Mouse (Mus musculus) lung, postnatal 10 days (tissue): ENCODE measurements at regions not wholly inside any gene's neighbourhood (a gene's known extent, or its start where the extent isn't known, plus 50 kb on each side); places are given as distances from the start of the nearest gene placed in this dataset.

Experiments used
- DNase-seq: peaks from one replicate; pipeline ENCODE4 v3.0.0; 2021

- peak; percentile 25 for DNase-seq
These were observed 524.1 kb downstream of the Tbc1d22a start for GRCm38 (mm10) chr15:86738356-86738755.

GRCm38 (mm10) chr15:86738776-86739175 lies 524.5 kb downstream of the Tbc1d22a start:
- no peak for DNase-seq

- peak; percentile 19 for DNase-seq
These were observed 537.3 kb downstream of the Tbc1d22a start for GRCm38 (mm10) chr15:86751436-86752136.

- DNase-seq, result no peak
These were observed 549.5 kb downstream of the Tbc1d22a start for GRCm38 (mm10) chr15:86763581-86764375.

GRCm38 (mm10) chr15:86767623-86768022 lies 553.4 kb downstream of the Tbc1d22a start:
- DNase-seq, result no peak

- peak; percentile 54 for DNase-seq
These were observed 558.8 kb downstream of the Tbc1d22a start for GRCm38 (mm10) chr15:86773041-86773440.

- DNase-seq, result peak; percentile 54
These were observed 563.7 kb downstream of the Tbc1d22a start for GRCm38 (mm10) chr15:86777998-86778397.

- DNase-seq, result no peak
These were observed 566.9 kb downstream of the Tbc1d22a start for GRCm38 (mm10) chr15:86781160-86781559.

- no peak for DNase-seq
These were observed 580.5 kb downstream of the Tbc1d22a start for GRCm38 (mm10) chr15:86794716-86795115.

GRCm38 (mm10) chr15:86798474-86799178 lies 584.4 kb downstream of the Tbc1d22a start:
- DNase-seq, result no peak

- no peak for DNase-seq
These were observed 593.2 kb downstream of the Tbc1d22a start for GRCm38 (mm10) chr15:86807296-86808080.

- DNase-seq, result no peak
These were observed 597.6 kb downstream of the Tbc1d22a start for GRCm38 (mm10) chr15:86811821-86812220.

- DNase-seq, result peak; percentile 37
These were observed 600.7 kb downstream of the Tbc1d22a start for GRCm38 (mm10) chr15:86814808-86815421.

GRCm38 (mm10) chr15:86835996-86836395 lies 621.7 kb downstream of the Tbc1d22a start:
- peak; percentile 7 for DNase-seq

- DNase-seq, result no peak
These were observed 638.1 kb downstream of the Tbc1d22a start for GRCm38 (mm10) chr15:86852161-86852870.

GRCm38 (mm10) chr15:86858356-86858906 lies 644.2 kb downstream of the Tbc1d22a start:
- DNase-seq, result no peak

GRCm38 (mm10) chr15:86875721-86876309 lies 661.6 kb downstream of the Tbc1d22a start:
- DNase-seq, result no peak

GRCm38 (mm10) chr15:86896974-86897373 lies 647.1 kb upstream of the Fam19a5 start:
- DNase-seq, result no peak

- no peak for DNase-seq
These were observed 644.1 kb upstream of the Fam19a5 start for GRCm38 (mm10) chr15:86899961-86900360.

- no peak for DNase-seq
These were observed 641.1 kb upstream of the Fam19a5 start for GRCm38 (mm10) chr15:86903006-86903405.

GRCm38 (mm10) chr15:86913276-86913675 lies 630.8 kb upstream of the Fam19a5 start:
- DNase-seq, result no peak
